Mouse (Mus musculus) stomach, embryonic 15.5 days (tissue): ENCODE measurements at regions not wholly inside any gene's neighbourhood (a gene's known extent, or its start where the extent isn't known, plus 50 kb on each side); places are given as distances from the start of the nearest gene placed in this dataset.

Source experiments
- ATAC-seq: fragments of 200-750 bp; cut with Nextera tagmentation; 2 replicates; pipeline ENCODE4 v1.8.0; 2017; ENCODE audit warnings: low read depth, moderate number of reproducible peaks, moderate TSS enrichment; ENCODE audit not compliant: insufficient read depth, low FRiP score
- H3K27ac ChIP-seq: fragments of 300-500 bp; sonication (generic); 2 replicates; pipeline ENCODE4 v1.5.1; 2015; ENCODE audit warnings: mild to moderate bottlenecking, inconsistent platforms
- H3K27me3 ChIP-seq: fragments of 300-500 bp; sonication (generic); replicated peaks from 2 replicates; pipeline ENCODE4 v1.6.1; 2015; ENCODE audit warnings: inconsistent platforms
- H3K36me3 ChIP-seq: fragments of 300-500 bp; sonication (generic); 2 replicates; pipeline ENCODE4 v1.6.1; 2015; ENCODE audit warnings: inconsistent platforms
- H3K4me1 ChIP-seq: fragments of 300-500 bp; sonication (generic); 2 replicates; pipeline ENCODE4 v1.6.1; 2015; ENCODE audit warnings: inconsistent platforms
- H3K4me2 ChIP-seq: fragments of 300-500 bp; sonication (generic); 2 replicates; pipeline ENCODE4 v1.6.1; 2015; ENCODE audit warnings: mild to moderate bottlenecking, inconsistent platforms
- H3K4me3 ChIP-seq: fragments of 300-500 bp; sonication (generic); replicated peaks from 2 replicates; pipeline ENCODE4 v1.5.1; 2015; ENCODE audit warnings: inconsistent platforms
- H3K9ac ChIP-seq: fragments of 300-500 bp; sonication (generic); 2 replicates; pipeline ENCODE4 v1.6.1; 2015; ENCODE audit warnings: inconsistent platforms
- H3K9me3 ChIP-seq: fragments of 300-500 bp; sonication (generic); 2 replicates; pipeline ENCODE4 v1.6.1; 2016; ENCODE audit warnings: inconsistent platforms
- WGBS: fragments of 180-500 bp; shearing (Covaris S2); methylation state at CpG from one replicate; pipeline ENCODE4 v1.1.7; 2015; 5-methylcytosine and 5-hydroxymethylcytosine counted together

GRCm38 (mm10) chr2:92740776-92741295 is 141.3 kb downstream of the Chst1 start:
- no peak for ATAC-seq
- WGBS = 91% methylated on average over 4 of the region's 4 CpGs
- Histone ChIP-seq H3K27ac (no peak overlapping the region), H3K27me3 (no peaks in the 10 kb centered on the region), H3K4me1 (0 out of 2 replicates have a peak, but pooled peaks cover 2% of the 10 kb centered on the region), H3K9me3 (no peaks in the 10 kb centered on the region), H3K4me3 (no peak overlapping the region), H3K9ac (no peak overlapping the region), H3K4me2 (no peak overlapping the region), H3K36me3 (no peaks in the 10 kb centered on the region)

DNA sequence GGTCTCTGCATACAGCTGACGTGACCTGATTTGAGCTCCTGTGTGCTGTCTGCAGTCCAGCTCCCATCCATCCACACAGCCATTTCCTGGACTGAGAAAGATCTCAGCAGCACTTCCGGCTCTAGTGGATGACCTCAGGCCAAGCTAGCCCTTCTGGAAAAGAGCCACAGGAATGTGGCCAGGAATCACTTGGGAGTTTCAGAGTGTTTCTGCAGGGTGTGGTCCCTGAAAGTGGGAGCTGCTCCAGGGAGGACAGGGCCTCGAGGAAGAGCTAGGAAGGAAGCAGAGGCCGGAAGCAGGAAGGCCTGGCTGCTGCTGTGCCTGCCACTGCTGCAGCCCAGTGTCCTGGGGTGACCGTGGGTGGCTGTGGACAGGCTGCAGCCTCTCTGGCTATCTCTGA is 142.5 kb downstream of the Chst1 start:
- Histone ChIP-seq H3K4me3 (no peak overlapping the region), H3K4me1 (0 out of 2 replicates have a peak, but pooled peaks cover 2% of the 10 kb centered on the region), H3K9ac (no peak overlapping the region), H3K4me2 (no peak overlapping the region), H3K9me3 (no peaks in the 10 kb centered on the region), H3K27ac (peak overlapping the region; percentile 38; the same call in 1 of the 2 replicates), H3K36me3 (no peaks in the 10 kb centered on the region), H3K27me3 (no peaks in the 10 kb centered on the region)
- 24% methylated on average over 5 of the region's 5 CpGs for WGBS
- peak; percentile 84; the same call in 1 of the 2 replicates for ATAC-seq

GRCm38 (mm10) chr2:92742671-92743070 is 143.2 kb downstream of the Chst1 start:
- Histone ChIP-seq H3K4me3 (no peak overlapping the region), H3K4me1 (0 out of 2 replicates have a peak, but pooled peaks cover 5% of the 10 kb centered on the region), H3K27me3 (no peaks in the 10 kb centered on the region), H3K9ac (no peak overlapping the region), H3K4me2 (0 out of 2 replicates have a peak overlapping the region, but pooled peaks have one; percentile 6), H3K9me3 (no peaks in the 10 kb centered on the region), H3K36me3 (no peaks in the 10 kb centered on the region), H3K27ac (peak overlapping the region; percentile 9; the same call in 1 of the 2 replicates)
- ATAC-seq = no peak

DNA sequence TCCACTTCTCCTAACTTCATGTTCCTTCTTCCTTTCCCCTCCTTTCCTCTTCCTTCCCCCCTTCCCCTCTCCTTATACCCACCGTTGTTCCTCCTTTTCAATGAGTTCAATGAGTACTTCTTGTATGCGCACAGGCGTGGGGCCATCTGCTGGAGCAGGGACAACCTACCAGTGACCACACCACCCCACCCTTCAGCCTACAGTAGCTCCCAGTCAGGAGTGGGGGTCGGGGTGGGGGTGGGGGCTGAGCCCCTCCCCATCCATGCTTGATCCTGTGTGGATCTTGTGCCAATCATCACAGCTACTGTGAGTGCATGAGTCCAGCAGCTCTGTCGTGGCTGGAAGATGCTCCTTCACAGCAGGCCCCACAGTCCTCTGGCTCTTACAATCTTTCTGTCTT is 143.6 kb downstream of the Chst1 start:
- ATAC-seq = no peak
- no peaks in the 10 kb centered on the region for H3K27me3 ChIP-seq
- no peak overlapping the region for H3K4me2 ChIP-seq
- H3K9ac ChIP-seq = no peak overlapping the region
- H3K27ac ChIP-seq = no peak overlapping the region
- H3K9me3 ChIP-seq = no peaks in the 10 kb centered on the region
- H3K4me3 ChIP-seq = no peak overlapping the region
- 0 out of 2 replicates have a peak, but pooled peaks cover 7% of the 10 kb centered on the region for H3K4me1 ChIP-seq
- WGBS = 35% methylated on average over 5 of the region's 5 CpGs
- H3K36me3 ChIP-seq = no peaks in the 10 kb centered on the region

DNA sequence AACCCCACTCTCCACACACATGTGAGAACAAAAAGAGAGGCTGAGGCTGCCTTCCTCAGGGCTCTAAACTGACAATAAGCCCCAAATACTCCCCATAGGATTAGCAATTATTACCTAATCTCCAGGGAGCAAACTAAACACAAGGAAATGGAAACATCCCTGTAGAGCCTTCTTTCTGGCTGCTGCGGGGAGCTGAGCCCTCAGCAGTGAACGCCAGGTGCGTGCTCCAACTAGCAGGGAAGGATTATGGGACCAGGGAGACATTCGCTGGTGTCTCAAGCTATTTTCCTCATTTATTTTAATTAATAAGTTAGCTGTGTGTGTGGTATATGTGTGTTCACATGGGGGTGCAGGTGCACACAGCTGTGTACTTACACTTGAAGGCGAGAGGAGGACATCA is 144.4 kb downstream of the Chst1 start:
- Histone ChIP-seq H3K4me2 (no peak overlapping the region), H3K4me3 (no peak overlapping the region), H3K9me3 (no peaks in the 10 kb centered on the region), H3K36me3 (no peaks in the 10 kb centered on the region), H3K27me3 (no peaks in the 10 kb centered on the region), H3K9ac (no peak overlapping the region), H3K4me1 (0 out of 2 replicates have a peak, but pooled peaks cover 7% of the 10 kb centered on the region), H3K27ac (no peak overlapping the region)
- 63% methylated on average over 5 of the region's 5 CpGs for WGBS
- no peak for ATAC-seq

- H3K4me1 ChIP-seq = peaks cover 10% of the 10 kb centered on the region; the same call in 1 of the 2 replicates
- H3K9me3 ChIP-seq = no peaks in the 10 kb centered on the region
- no peak overlapping the region for H3K4me3 ChIP-seq
- no peak for ATAC-seq
- H3K4me2 ChIP-seq = no peak overlapping the region
- H3K36me3 ChIP-seq = no peaks in the 10 kb centered on the region
- no peak overlapping the region for H3K27ac ChIP-seq
- 74% methylated on average over 2 of the region's 2 CpGs for WGBS
- no peak overlapping the region for H3K9ac ChIP-seq
- H3K27me3 ChIP-seq = no peaks in the 10 kb centered on the region
Measured at GRCm38 (mm10) chr2:92747406-92747805, 147.9 kb downstream of the Chst1 start.

DNA sequence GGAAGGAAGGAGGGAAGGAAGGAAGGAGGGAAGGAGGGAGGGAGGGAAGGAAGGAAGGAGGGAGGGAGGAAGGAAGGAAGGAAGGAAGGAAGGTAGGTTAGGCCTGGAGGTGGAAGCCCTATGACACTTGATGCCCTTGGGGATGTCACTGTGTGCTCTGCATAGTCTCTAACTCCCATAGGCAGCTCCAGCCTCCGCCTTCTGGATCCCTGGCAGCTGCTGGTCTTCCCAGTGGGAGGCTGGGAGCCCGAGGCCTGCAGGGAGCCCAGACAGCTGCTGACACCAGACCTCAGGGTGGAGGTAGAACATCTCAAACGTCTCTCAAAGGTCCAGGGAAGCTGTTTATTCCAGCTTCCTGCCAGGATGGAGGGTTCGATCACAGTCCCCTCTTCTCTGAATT is 150.6 kb downstream of the Chst1 start:
- Histone ChIP-seq H3K36me3 (no peaks in the 10 kb centered on the region), H3K9me3 (no peaks in the 10 kb centered on the region), H3K9ac (no peak overlapping the region), H3K27me3 (no peaks in the 10 kb centered on the region), H3K4me1 (peaks cover 10% of the 10 kb centered on the region; the same call in 1 of the 2 replicates), H3K27ac (no peak overlapping the region), H3K4me2 (no peak overlapping the region), H3K4me3 (no peak overlapping the region)
- ATAC-seq = no peak
- WGBS = 42% methylated on average over 4 of the region's 4 CpGs

DNA sequence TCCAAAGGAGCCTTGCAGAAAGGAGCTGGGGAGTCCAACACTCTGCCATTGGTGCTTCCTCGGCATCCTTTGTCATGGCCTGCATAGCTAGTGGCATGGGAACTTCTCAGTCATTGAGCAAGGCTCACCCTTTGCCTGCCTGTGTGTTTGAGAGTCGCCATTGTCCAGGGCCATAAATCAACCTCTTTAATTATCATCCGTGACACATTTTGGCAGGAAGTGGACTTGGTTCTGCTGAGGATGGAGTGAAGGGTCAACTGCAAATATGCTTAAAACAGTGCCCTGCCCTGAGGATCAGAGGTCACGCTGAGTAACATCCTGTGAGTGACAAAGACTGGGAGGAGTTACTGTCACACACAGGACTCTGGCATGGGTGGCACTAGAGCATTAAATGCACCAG is 151.2 kb downstream of the Chst1 start:
- Histone ChIP-seq H3K27ac (no peak overlapping the region), H3K27me3 (no peaks in the 10 kb centered on the region), H3K9ac (no peak overlapping the region), H3K4me3 (no peak overlapping the region), H3K36me3 (no peaks in the 10 kb centered on the region), H3K9me3 (no peaks in the 10 kb centered on the region), H3K4me1 (peaks cover 10% of the 10 kb centered on the region; the same call in 1 of the 2 replicates), H3K4me2 (no peak overlapping the region)
- 30% methylated on average over 4 of the region's 4 CpGs for WGBS
- no peak for ATAC-seq

DNA sequence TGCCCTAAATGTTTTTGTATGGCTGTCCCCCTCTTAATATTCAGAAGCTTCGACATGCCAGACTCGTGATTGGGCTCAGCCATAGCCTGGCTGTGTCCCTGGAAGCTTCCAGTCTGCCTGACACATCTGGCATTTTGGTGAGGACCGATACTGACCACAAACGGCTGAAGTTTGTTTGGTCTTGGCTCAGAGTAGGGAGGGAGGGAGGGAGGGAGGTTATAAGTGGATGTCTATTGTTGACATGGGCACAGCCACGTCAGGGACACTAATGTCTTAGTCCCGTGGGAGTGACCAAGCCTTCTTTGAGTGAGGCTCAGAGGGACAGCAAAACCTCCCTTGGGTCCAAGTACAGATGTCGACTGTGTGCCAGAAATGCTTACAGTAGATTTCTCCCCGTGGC is 151.7 kb downstream of the Chst1 start:
- Histone ChIP-seq H3K4me3 (no peak overlapping the region), H3K27me3 (no peaks in the 10 kb centered on the region), H3K9ac (no peak overlapping the region), H3K9me3 (no peaks in the 10 kb centered on the region), H3K4me1 (peaks cover 10% of the 10 kb centered on the region; the same call in 1 of the 2 replicates), H3K36me3 (no peaks in the 10 kb centered on the region), H3K27ac (no peak overlapping the region), H3K4me2 (no peak overlapping the region)
- no peak for ATAC-seq
- 28% methylated on average over 8 of the region's 8 CpGs for WGBS

DNA sequence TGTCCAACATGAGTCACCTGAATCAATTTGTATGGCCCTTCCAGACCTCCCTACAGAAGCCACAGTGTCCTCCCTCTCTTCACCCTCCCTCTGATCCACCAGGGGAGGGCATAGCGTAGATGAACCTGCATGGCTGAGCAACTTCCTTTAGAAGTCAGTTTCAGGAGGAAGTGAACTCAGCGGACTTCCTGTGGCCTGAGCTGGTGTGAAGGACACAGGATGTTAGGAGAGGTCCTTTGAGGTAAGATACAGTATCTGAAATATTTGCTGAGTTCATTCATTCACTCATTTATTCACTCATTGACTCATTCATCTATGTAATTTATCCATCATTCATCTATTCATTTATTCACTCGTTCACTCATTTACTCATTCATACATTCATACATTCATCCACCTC is 152.6 kb downstream of the Chst1 start:
- Histone ChIP-seq H3K4me2 (no peak overlapping the region), H3K27me3 (no peaks in the 10 kb centered on the region), H3K27ac (no peak overlapping the region), H3K9ac (no peak overlapping the region), H3K4me1 (peaks cover 10% of the 10 kb centered on the region; the same call in 1 of the 2 replicates), H3K36me3 (no peaks in the 10 kb centered on the region), H3K4me3 (no peak overlapping the region), H3K9me3 (no peaks in the 10 kb centered on the region)
- ATAC-seq = no peak
- WGBS = 79% methylated on average over 3 of the region's 3 CpGs

DNA sequence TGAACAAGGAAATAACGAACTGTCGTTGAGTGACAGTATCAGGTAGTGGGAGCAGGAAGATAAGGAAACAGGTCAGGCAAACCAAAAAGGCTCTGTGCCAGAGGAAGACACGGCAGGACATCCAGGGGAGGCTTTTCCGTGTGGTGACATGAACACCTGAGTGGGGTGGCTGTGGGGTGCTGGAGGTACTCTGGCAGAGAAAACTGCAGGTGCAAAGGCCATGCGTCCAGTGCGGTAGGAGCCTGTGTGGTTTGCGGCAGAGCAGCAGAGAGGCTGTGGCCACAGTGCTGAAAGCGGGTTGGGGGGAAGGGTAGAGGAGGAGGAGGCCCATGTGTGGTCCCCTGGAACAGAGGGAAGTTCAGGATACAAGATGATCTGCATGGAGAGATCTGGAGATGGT is 153.3 kb downstream of the Chst1 start:
- H3K4me3 ChIP-seq = no peak overlapping the region
- no peak for ATAC-seq
- H3K36me3 ChIP-seq = no peaks in the 10 kb centered on the region
- WGBS = 81% methylated on average over 8 of the region's 8 CpGs
- no peak overlapping the region for H3K4me2 ChIP-seq
- H3K9ac ChIP-seq = no peak overlapping the region
- no peak overlapping the region for H3K27ac ChIP-seq
- no peaks in the 10 kb centered on the region for H3K9me3 ChIP-seq
- H3K27me3 ChIP-seq = no peaks in the 10 kb centered on the region
- peaks cover 5% of the 10 kb centered on the region; the same call in 1 of the 2 replicates for H3K4me1 ChIP-seq

DNA sequence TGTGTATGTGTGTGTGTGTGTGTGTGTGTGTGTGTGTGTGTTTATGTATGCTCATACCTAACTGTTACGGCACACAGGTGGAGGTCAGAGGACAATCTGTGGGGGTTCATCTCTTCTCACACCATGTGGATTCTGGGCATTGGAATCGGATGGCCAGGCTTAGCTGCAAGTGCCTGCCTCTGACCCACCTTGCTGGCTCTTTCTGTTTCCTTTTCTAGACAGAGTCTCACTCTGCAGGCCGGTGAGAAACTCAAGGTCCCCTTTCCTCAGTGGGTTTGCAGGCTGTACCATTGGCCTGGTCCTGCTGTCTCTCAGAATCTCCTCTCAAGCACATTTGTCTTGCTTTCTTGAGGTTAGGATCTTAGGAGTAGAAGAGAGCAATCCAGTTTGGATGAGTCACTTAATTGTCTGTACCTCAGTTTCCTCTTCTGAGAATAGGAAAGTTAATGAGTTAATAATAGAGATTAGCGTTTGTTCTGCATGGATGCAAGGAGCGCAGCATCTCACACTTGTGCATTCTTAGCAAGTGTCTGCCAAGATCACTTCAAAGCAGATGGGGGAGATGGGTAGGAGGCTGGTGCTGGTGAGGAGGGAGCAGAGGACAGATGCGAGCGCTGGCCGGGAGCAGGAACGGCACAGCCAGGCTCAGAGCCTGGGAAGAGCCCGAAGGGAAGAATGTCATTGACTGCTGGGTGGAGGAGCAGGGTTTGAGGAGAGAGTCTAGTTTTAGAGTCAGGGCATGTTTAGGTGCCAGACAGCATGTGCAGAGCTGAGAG is 155.2 kb downstream of the Chst1 start:
- no peaks in the 10 kb centered on the region for H3K27me3 ChIP-seq
- H3K36me3 ChIP-seq = no peaks in the 10 kb centered on the region
- ATAC-seq = no peak
- 66% methylated on average over 10 of the region's 10 CpGs for WGBS
- H3K27ac ChIP-seq = no peak overlapping the region
- H3K9me3 ChIP-seq = no peaks in the 10 kb centered on the region
- no peak overlapping the region for H3K4me3 ChIP-seq
- no peak overlapping the region for H3K9ac ChIP-seq
- no peak overlapping the region for H3K4me2 ChIP-seq
- peaks cover 5% of the 10 kb centered on the region; the same call in 1 of the 2 replicates for H3K4me1 ChIP-seq
